Mouse (Mus musculus): Measurements from ENCODE around the gene Sbds.

- TF ChIP-seq POLR2A (IDR thresholded peaks at IDR 0.05; ENCODE audit: extremely low read depth, insufficient read depth, low read length) (no peak), CTCF (IDR thresholded peaks at IDR 0.05; ENCODE audit: extremely low read depth, insufficient read depth, low read length) (no peak)
Measured at GRCm38 (mm10) chr5:130196307-130196706, 59.0 kb downstream of the Sbds start.
